Mouse (Mus musculus) E14TG2a.4 (cell line): ENCODE data around the gene Mylk4.

Source experiments
- H3K27me3 ChIP-seq: 2 replicates; pipeline ENCODE4 v1.6.1; 2014; ENCODE audit warnings: low read length, control low read depth; ENCODE audit not compliant: insufficient read depth
- H3K36me3 ChIP-seq: 2 replicates; pipeline ENCODE4 v1.6.1; 2014; ENCODE audit warnings: low read length, control low read depth; ENCODE audit not compliant: insufficient read depth
- H3K4me1 ChIP-seq: replicated peaks from 2 replicates; pipeline ENCODE4 v1.6.1; 2014; ENCODE audit warnings: low read depth, low read length, control low read depth
- H3K4me3 ChIP-seq: replicated peaks from 2 replicates; pipeline ENCODE4 v1.5.1; 2014; ENCODE audit warnings: mild to moderate bottlenecking, low read length
- H3K9me3 ChIP-seq: 2 replicates; pipeline ENCODE4 v1.6.1; 2014; ENCODE audit warnings: low read length, control low read depth
- CTCF ChIP-seq: conservative IDR thresholded peaks from 2 replicates; pipeline ENCODE4 v1.5.1; 2014; ENCODE audit warnings: low read length
- NANOG ChIP-seq: IDR thresholded peaks from 2 replicates; pipeline ENCODE4 v1.6.1; 2014; ENCODE audit warnings: borderline replicate concordance, low read length, mixed read lengths
- POU5F1 ChIP-seq: IDR thresholded peaks from 2 replicates; pipeline ENCODE4 v1.6.1; 2014; ENCODE audit warnings: low read length, borderline replicate concordance

Gene Mylk4

GRCm38 (mm10) chr13:32802259-32803081 lies 18.7 kb upstream of the Mylk4 start, which contains the start of gene D930007J09Rik:
Gene D930007J09Rik (minus strand): TSS chr13:32802849.
- no peak for TF ChIP-seq CTCF
- no peak for TF ChIP-seq POU5F1
- TF ChIP-seq NANOG, result no peak
- Histone ChIP-seq H3K27me3 (peaks cover 14% of the 10 kb centered on the region), H3K4me1 (peaks cover 36% of the 10 kb centered on the region), H3K36me3 (peaks cover 40% of the 10 kb centered on the region), H3K4me3 (peak within 1 kb of the TSS; percentile 90), H3K9me3 (no peaks in the 10 kb centered on the region)

GRCm38 (mm10) chr13:32801693-32802221 lies 18.0 kb upstream of the Mylk4 start, which contains the start of gene Wrnip1:
Gene Wrnip1 (plus strand): TSS chr13:32802038.
- Histone ChIP-seq H3K27me3 (peaks cover 14% of the 10 kb centered on the region), H3K4me3 (peak within 1 kb of the TSS; percentile 90), H3K9me3 (no peaks in the 10 kb centered on the region), H3K36me3 (peaks cover 33% of the 10 kb centered on the region), H3K4me1 (peaks cover 29% of the 10 kb centered on the region)
- TF ChIP-seq POU5F1 (no peak), NANOG (no peak), CTCF (no peak)

GRCm38 (mm10) chr13:32800859-32801258 lies 17.1 kb upstream of the Mylk4 start:
- TF ChIP-seq NANOG (no peak), CTCF (no peak), POU5F1 (no peak)
- peaks cover 26% of the 10 kb centered on the region for H3K36me3 ChIP-seq
- H3K9me3 ChIP-seq, result no peaks in the 10 kb centered on the region
- H3K4me1 ChIP-seq, result peaks cover 21% of the 10 kb centered on the region
- H3K4me3 ChIP-seq, result peak overlapping the region; percentile 73; the same call in 1 of the 2 replicates
- H3K27me3 ChIP-seq, result peaks cover 14% of the 10 kb centered on the region

GRCm38 (mm10) chr13:32799131-32799530 lies 15.4 kb upstream of the Mylk4 start:
- Histone ChIP-seq H3K36me3 (peaks cover 9% of the 10 kb centered on the region), H3K9me3 (no peaks in the 10 kb centered on the region), H3K27me3 (peaks cover 14% of the 10 kb centered on the region), H3K4me1 (peaks cover 23% of the 10 kb centered on the region), H3K4me3 (no peak overlapping the region)
- TF ChIP-seq NANOG (no peak), CTCF (peak; percentile 24; the same call in 1 of the 2 replicates), POU5F1 (no peak)

- H3K4me1 ChIP-seq, result peaks cover 10% of the 10 kb centered on the region
- TF ChIP-seq CTCF, result no peak
- no peak for TF ChIP-seq POU5F1
- no peak for TF ChIP-seq NANOG
- H3K27me3 ChIP-seq, result no peaks in the 10 kb centered on the region
- no peaks in the 10 kb centered on the region for H3K9me3 ChIP-seq
- H3K4me3 ChIP-seq, result no peak overlapping the region
- no peaks in the 10 kb centered on the region for H3K36me3 ChIP-seq
Measured at GRCm38 (mm10) chr13:32797085-32797484, 13.3 kb upstream of the Mylk4 start.

GRCm38 (mm10) chr13:32795166-32795565 lies 11.4 kb upstream of the Mylk4 start:
- TF ChIP-seq NANOG (no peak), POU5F1 (no peak), CTCF (no peak)
- no peaks in the 10 kb centered on the region for H3K27me3 ChIP-seq
- H3K4me1 ChIP-seq, result 0 out of 2 replicates have a peak, but pooled peaks cover 3% of the 10 kb centered on the region
- H3K9me3 ChIP-seq, result no peaks in the 10 kb centered on the region
- no peaks in the 10 kb centered on the region for H3K36me3 ChIP-seq
- H3K4me3 ChIP-seq, result no peak overlapping the region

- H3K4me3 ChIP-seq, result no peak overlapping the region
- H3K9me3 ChIP-seq, result no peaks in the 10 kb centered on the region
- 0 out of 2 replicates have a peak, but pooled peaks cover 3% of the 10 kb centered on the region for H3K4me1 ChIP-seq
- no peaks in the 10 kb centered on the region for H3K36me3 ChIP-seq
- no peaks in the 10 kb centered on the region for H3K27me3 ChIP-seq
- TF ChIP-seq NANOG, result no peak
- no peak for TF ChIP-seq POU5F1
- no peak for TF ChIP-seq CTCF
Measured at GRCm38 (mm10) chr13:32794619-32795018, 10.9 kb upstream of the Mylk4 start.

GRCm38 (mm10) chr13:32789781-32790180 lies 6.0 kb upstream of the Mylk4 start:
- no peak for TF ChIP-seq CTCF
- TF ChIP-seq POU5F1, result no peak
- TF ChIP-seq NANOG, result no peak
- H3K9me3 ChIP-seq, result no peaks in the 10 kb centered on the region
- no peak overlapping the region for H3K4me3 ChIP-seq
- H3K4me1 ChIP-seq, result 0 out of 2 replicates have a peak, but pooled peaks cover 3% of the 10 kb centered on the region
- no peaks in the 10 kb centered on the region for H3K36me3 ChIP-seq
- H3K27me3 ChIP-seq, result no peaks in the 10 kb centered on the region

GRCm38 (mm10) chr13:32787584-32787983 lies 3.8 kb upstream of the Mylk4 start:
- Histone ChIP-seq H3K36me3 (no peaks in the 10 kb centered on the region), H3K27me3 (no peaks in the 10 kb centered on the region), H3K4me1 (no peaks in the 10 kb centered on the region), H3K9me3 (no peaks in the 10 kb centered on the region), H3K4me3 (no peak overlapping the region)
- no peak for TF ChIP-seq NANOG
- TF ChIP-seq POU5F1, result no peak
- no peak for TF ChIP-seq CTCF
